Mouse (Mus musculus) neural tube, embryonic 13.5 days (tissue): ENCODE measurements around the gene 1700020A23Rik. TPM values are rescaled to one million over a fixed set of nuclear protein-coding genes. Genes with fewer than 3 reads are reported as not detected.

Experiments used
- ATAC-seq: fragments of 200-750 bp; cut with Nextera tagmentation; 2 replicates; pipeline ENCODE4 v1.8.0; 2017; ENCODE audit warnings: low read depth, mild to moderate bottlenecking, moderate TSS enrichment, moderate library complexity
- H3K27ac ChIP-seq: fragments of 300-500 bp; sonication (generic); replicated peaks from 2 replicates; pipeline ENCODE4 v1.5.1; 2015; ENCODE audit warnings: moderate library complexity, mild to moderate bottlenecking, inconsistent platforms
- H3K27me3 ChIP-seq: fragments of 300-500 bp; sonication (generic); 2 replicates; pipeline ENCODE4 v1.6.1; 2015; ENCODE audit warnings: mild to moderate bottlenecking, inconsistent platforms
- H3K36me3 ChIP-seq: fragments of 300-500 bp; sonication (generic); 2 replicates; pipeline ENCODE4 v1.6.1; 2015; ENCODE audit warnings: mild to moderate bottlenecking, inconsistent platforms
- H3K4me1 ChIP-seq: fragments of 300-500 bp; sonication (generic); replicated peaks from 2 replicates; pipeline ENCODE4 v1.6.1; 2015; ENCODE audit warnings: inconsistent platforms
- H3K4me2 ChIP-seq: fragments of 300-500 bp; sonication (generic); 2 replicates; pipeline ENCODE4 v1.6.1; 2015; ENCODE audit warnings: inconsistent platforms, mild to moderate bottlenecking, moderate library complexity
- H3K4me3 ChIP-seq: fragments of 300-500 bp; sonication (generic); 2 replicates; pipeline ENCODE4 v1.5.1; 2015; ENCODE audit warnings: mild to moderate bottlenecking, inconsistent platforms
- H3K9ac ChIP-seq: fragments of 300-500 bp; sonication (generic); 2 replicates; pipeline ENCODE4 v1.6.1; 2015; ENCODE audit warnings: moderate library complexity, mild to moderate bottlenecking, inconsistent platforms
- H3K9me3 ChIP-seq: fragments of 300-500 bp; sonication (generic); 2 replicates; pipeline ENCODE4 v1.6.1; 2016; ENCODE audit warnings: inconsistent platforms
- WGBS: fragments of 180-500 bp; shearing (Covaris S2); methylation state at CpG from one replicate; pipeline ENCODE4 v1.1.7; 2015; 5-methylcytosine and 5-hydroxymethylcytosine counted together
- polyA plus RNA-seq: library from polyadenylated mRNA; unstranded; fragments of >200 nt; fragmentation: Nextera tagmentation; extraction: Ambion mirVana; gene quantifications from 2 replicates; pipeline ENCODE4 v1.2.1, GENCODE M21; 2015

Gene 1700020A23Rik
- polyA plus RNA-seq, 1 experiment from 2014 or later = not detected

GRCm38 (mm10) chr2:130414094-130414856, 9.2 kb downstream of the 1700020A23Rik start:
- ATAC-seq = no peak
- H3K27ac ChIP-seq = no peak overlapping the region
- H3K4me2 ChIP-seq = no peak overlapping the region
- no peak overlapping the region for H3K4me3 ChIP-seq
- peaks cover 9% of the 10 kb centered on the region for H3K36me3 ChIP-seq
- H3K9ac ChIP-seq = no peak overlapping the region
- H3K9me3 ChIP-seq = no peaks in the 10 kb centered on the region
- no peaks in the 10 kb centered on the region for H3K27me3 ChIP-seq
- 79% methylated on average over 6 of the region's 6 CpGs for WGBS
- H3K4me1 ChIP-seq = peaks cover 5% of the 10 kb centered on the region

GRCm38 (mm10) chr2:130421781-130422620, 16.9 kb downstream of the 1700020A23Rik start:
- WGBS = 94% methylated on average over 26 of the region's 26 CpGs
- Histone ChIP-seq H3K4me1 (peaks cover 51% of the 10 kb centered on the region), H3K9ac (no peak overlapping the region)

GRCm38 (mm10) chr2:130423397-130424125, 18.5 kb downstream of the 1700020A23Rik start:
- peak overlapping the region; percentile 92 for H3K27ac ChIP-seq
- H3K9me3 ChIP-seq = no peaks in the 10 kb centered on the region
- ATAC-seq = peak; percentile 79
- peak overlapping the region; percentile 84 for H3K4me3 ChIP-seq
- H3K4me2 ChIP-seq = peak overlapping the region; percentile 69
- peaks cover 54% of the 10 kb centered on the region for H3K4me1 ChIP-seq
- H3K36me3 ChIP-seq = peaks cover 16% of the 10 kb centered on the region
- WGBS = 17% methylated on average over 49 of the region's 49 CpGs
- peak overlapping the region; percentile 89 for H3K9ac ChIP-seq
- no peaks in the 10 kb centered on the region for H3K27me3 ChIP-seq

More at GRCm38 (mm10) chr2:130421781-130422620, 16.9 kb downstream of the 1700020A23Rik start:
- no peaks in the 10 kb centered on the region for H3K9me3 ChIP-seq
- H3K36me3 ChIP-seq = peaks cover 18% of the 10 kb centered on the region
- H3K4me3 ChIP-seq = no peak overlapping the region
- H3K27me3 ChIP-seq = no peaks in the 10 kb centered on the region
- no peak overlapping the region for H3K4me2 ChIP-seq
- H3K27ac ChIP-seq = no peak overlapping the region
- ATAC-seq = no peak

GRCm38 (mm10) chr2:130424126-130424853, 19.2 kb downstream of the 1700020A23Rik start, which contains the start of the genes Vps16 and Pced1a:
TSS of gene Vps16 (plus strand) at chr2:130424339.
TSS of gene Pced1a (minus strand) at chr2:130424701.
- Histone ChIP-seq H3K9ac (peak within 1 kb of the TSS; percentile 89), H3K27me3 (no peaks in the 10 kb centered on the region), H3K4me1 (peaks cover 54% of the 10 kb centered on the region), H3K27ac (peak within 1 kb of the TSS; percentile 92), H3K4me2 (peak within 1 kb of the TSS; percentile 69), H3K4me3 (peak within 1 kb of the TSS; percentile 84), H3K36me3 (peaks cover 9% of the 10 kb centered on the region; the same call in 1 of the 2 replicates), H3K9me3 (no peaks in the 10 kb centered on the region)
- ATAC-seq = peak; percentile 95
- under 1% methylated on average over 58 of the region's 58 CpGs for WGBS

GRCm38 (mm10) chr2:130425112-130425511, 20.1 kb downstream of the 1700020A23Rik start:
- H3K4me3 ChIP-seq = peak overlapping the region; percentile 84
- H3K9ac ChIP-seq = peak overlapping the region; percentile 89
- H3K27ac ChIP-seq = peak overlapping the region; percentile 92; the same call in 1 of the 2 replicates
- peaks cover 54% of the 10 kb centered on the region for H3K4me1 ChIP-seq
- peak overlapping the region; percentile 69 for H3K4me2 ChIP-seq
- ATAC-seq = no peak
- H3K36me3 ChIP-seq = 0 out of 2 replicates have a peak, but pooled peaks cover 3% of the 10 kb centered on the region
- WGBS = 51% methylated on average over 5 of the region's 5 CpGs
- H3K27me3 ChIP-seq = no peaks in the 10 kb centered on the region
- H3K9me3 ChIP-seq = no peaks in the 10 kb centered on the region

- Histone ChIP-seq H3K4me3 (no peak overlapping the region), H3K4me1 (peaks cover 17% of the 10 kb centered on the region), H3K4me2 (no peak overlapping the region), H3K27me3 (no peaks in the 10 kb centered on the region), H3K36me3 (peaks cover 12% of the 10 kb centered on the region; the same call in 1 of the 2 replicates), H3K9ac (no peak overlapping the region), H3K27ac (no peak overlapping the region), H3K9me3 (no peaks in the 10 kb centered on the region)
- WGBS = 74% methylated on average over 2 of the region's 2 CpGs
- ATAC-seq = no peak
These were observed 24.8 kb downstream of the 1700020A23Rik start for GRCm38 (mm10) chr2:130429851-130430250.

- Histone ChIP-seq H3K4me1 (peaks cover 10% of the 10 kb centered on the region), H3K27ac (no peak overlapping the region), H3K9me3 (no peaks in the 10 kb centered on the region), H3K9ac (no peak overlapping the region), H3K4me3 (no peak overlapping the region), H3K27me3 (no peaks in the 10 kb centered on the region), H3K4me2 (no peak overlapping the region), H3K36me3 (peaks cover 12% of the 10 kb centered on the region; the same call in 1 of the 2 replicates)
- WGBS = 87% methylated on average over 3 of the region's 3 CpGs
- ATAC-seq = no peak
These were observed 25.4 kb downstream of the 1700020A23Rik start for GRCm38 (mm10) chr2:130430484-130430883.

GRCm38 (mm10) chr2:130432157-130432556, 27.1 kb downstream of the 1700020A23Rik start:
- peaks cover 12% of the 10 kb centered on the region; the same call in 1 of the 2 replicates for H3K36me3 ChIP-seq
- H3K27me3 ChIP-seq = no peaks in the 10 kb centered on the region
- no peak for ATAC-seq
- no peak overlapping the region for H3K4me2 ChIP-seq
- no peak overlapping the region for H3K27ac ChIP-seq
- no peaks in the 10 kb centered on the region for H3K9me3 ChIP-seq
- H3K4me3 ChIP-seq = no peak overlapping the region
- 92% methylated on average over 3 of the region's 3 CpGs for WGBS
- no peak overlapping the region for H3K9ac ChIP-seq
- H3K4me1 ChIP-seq = 0 out of 2 replicates have a peak, but pooled peaks cover 3% of the 10 kb centered on the region

GRCm38 (mm10) chr2:130433152-130433551, 28.1 kb downstream of the 1700020A23Rik start:
- 28% methylated on average over 4 of the region's 4 CpGs for WGBS
- Histone ChIP-seq H3K9me3 (no peaks in the 10 kb centered on the region), H3K27ac (no peak overlapping the region), H3K36me3 (peaks cover 20% of the 10 kb centered on the region), H3K4me3 (no peak overlapping the region), H3K4me2 (no peak overlapping the region), H3K9ac (no peak overlapping the region), H3K4me1 (no peaks in the 10 kb centered on the region), H3K27me3 (no peaks in the 10 kb centered on the region)
- peak; percentile 47; the same call in 1 of the 2 replicates for ATAC-seq

GRCm38 (mm10) chr2:130436769-130437168, 31.7 kb downstream of the 1700020A23Rik start:
- WGBS = 97% methylated on average over 1 of the region's 1 CpGs
- Histone ChIP-seq H3K27me3 (no peaks in the 10 kb centered on the region), H3K9ac (no peak overlapping the region), H3K4me3 (no peak overlapping the region), H3K36me3 (peaks cover 51% of the 10 kb centered on the region), H3K27ac (no peak overlapping the region), H3K9me3 (no peaks in the 10 kb centered on the region), H3K4me1 (no peaks in the 10 kb centered on the region), H3K4me2 (no peak overlapping the region)
- no peak for ATAC-seq

GRCm38 (mm10) chr2:130438861-130439260, 33.8 kb downstream of the 1700020A23Rik start:
- ATAC-seq = no peak
- WGBS = 88% methylated on average over 3 of the region's 3 CpGs
- H3K36me3 ChIP-seq = peaks cover 66% of the 10 kb centered on the region
- H3K9ac ChIP-seq = no peak overlapping the region
- H3K27me3 ChIP-seq = no peaks in the 10 kb centered on the region
- no peaks in the 10 kb centered on the region for H3K4me1 ChIP-seq
- H3K27ac ChIP-seq = no peak overlapping the region
- no peaks in the 10 kb centered on the region for H3K9me3 ChIP-seq
- no peak overlapping the region for H3K4me3 ChIP-seq
- H3K4me2 ChIP-seq = no peak overlapping the region
